Mouse (Mus musculus) 3134 (cell line): ENCODE measurements around the gene Bbc3.

ENCODE experiments used
- DNase-seq: peaks from one replicate; pipeline ENCODE4 v3.0.0-alpha.2; 2011; ENCODE audit warnings: low spot score; ENCODE audit not compliant: insufficient read length; ENCODE audit errors: extremely low read depth

The Bbc3 gene

DNA sequence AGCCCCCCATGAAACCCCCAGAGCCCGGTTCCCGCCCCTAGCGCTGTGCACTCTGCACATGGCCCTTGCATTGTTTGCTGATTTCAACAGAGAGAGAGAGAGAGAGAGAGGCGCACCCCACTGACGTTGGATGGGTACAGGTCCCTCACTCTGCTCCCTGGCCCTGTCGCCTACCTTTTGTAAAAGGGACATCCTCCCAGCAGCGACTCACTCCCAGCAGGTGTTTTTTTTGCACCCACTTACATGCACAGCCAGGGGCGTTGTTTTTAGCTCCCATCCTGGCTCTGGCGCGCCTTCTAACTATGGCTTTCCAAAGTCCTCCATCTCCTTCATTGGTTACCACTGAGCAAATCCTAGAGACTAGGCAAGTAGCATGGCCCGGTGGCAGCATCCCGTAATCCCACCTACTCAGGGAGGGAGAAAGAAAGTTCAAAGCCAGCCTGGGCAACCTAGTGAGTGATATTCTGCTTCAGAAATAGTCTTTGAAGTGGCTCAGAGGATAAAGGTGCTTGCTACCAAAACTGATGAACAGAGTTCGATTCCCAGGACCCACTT, 6.1 kb downstream of the Bbc3 start:
- no peak for DNase-seq

DNA sequence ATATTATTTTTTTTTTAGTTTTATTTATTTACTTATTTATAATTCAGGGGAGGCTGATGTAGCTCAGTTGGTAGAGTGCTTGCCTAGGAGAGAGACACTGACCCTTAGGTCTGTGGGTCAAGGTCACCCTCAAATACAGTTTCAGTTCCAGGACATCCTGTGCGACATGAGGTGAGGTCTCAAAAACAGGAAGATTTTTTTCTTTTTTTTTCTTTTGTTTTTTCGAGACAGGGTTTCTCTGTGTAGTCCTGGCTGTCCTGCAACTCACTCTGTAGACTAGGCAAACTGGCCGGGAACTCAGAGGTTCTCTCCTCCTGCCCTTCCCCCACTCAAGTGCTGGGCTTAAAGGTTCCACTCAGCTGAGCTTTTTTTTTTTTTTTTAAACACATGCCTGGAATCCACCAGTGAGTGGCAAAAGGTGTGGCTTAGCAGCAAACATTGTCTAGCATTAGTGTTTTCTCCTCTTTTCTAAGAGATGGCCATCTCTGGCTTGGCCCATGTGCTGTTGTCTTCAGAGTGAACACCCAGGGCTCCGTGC, 7.1 kb downstream of the Bbc3 start:
- no peak for DNase-seq

DNA sequence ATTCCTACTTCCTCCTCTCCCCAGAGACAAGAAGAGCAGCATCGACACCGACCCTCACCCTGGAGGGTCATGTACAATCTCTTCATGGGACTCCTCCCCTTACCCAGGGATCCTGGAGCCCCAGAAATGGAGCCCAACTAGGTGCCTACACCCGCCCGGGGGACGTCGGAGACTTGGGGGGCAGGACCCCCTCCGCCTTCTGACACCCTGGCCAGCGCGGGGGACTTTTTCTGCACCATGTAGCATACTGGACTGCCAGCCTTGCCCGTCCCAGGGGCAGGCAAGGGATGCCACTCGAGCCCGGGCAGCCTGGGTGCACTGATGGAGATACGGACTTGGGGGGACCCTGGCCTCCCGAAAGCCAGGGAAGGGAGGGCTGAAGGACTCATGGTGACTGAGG, 8.9 kb downstream of the Bbc3 start:
- DNase-seq: no peak

DNA sequence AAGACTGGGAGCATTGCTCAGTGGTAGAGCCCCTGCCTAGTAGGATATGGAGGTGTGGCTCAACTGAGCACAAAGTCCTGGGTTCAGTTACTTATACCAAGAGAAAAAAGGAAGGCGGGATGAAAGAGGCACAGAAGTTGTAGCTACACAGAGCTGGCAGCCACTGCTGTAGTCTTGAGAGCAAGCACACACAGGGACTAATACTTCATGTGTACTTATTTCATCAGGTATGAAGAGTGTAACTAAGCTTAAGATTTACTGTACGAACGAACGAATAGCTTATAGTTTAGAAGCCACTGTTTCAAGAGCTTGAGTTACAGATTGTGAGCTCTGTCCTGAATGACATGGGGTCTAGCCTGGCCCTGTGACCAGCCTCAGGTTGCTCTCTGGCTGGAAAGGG, 11.0 kb downstream of the Bbc3 start:
- no peak for DNase-seq

DNA sequence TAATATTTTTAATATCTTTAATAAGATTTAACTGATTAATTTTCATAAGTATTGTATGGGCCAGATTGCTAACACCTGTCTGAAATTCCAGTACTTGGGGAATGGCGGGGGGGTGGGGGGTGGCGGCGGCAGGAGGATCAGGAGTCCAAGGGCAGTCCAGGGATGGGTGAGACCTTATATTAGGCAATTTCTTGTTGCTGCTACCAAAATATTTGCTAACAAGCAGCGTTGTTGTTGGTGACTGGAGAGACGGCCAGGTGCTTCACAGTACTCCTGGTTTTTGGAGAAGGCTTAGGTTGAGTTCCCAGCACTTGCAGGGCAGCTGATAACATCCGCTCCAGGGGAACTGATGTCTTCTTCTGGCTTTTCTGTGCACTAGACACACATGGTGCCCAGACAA, 12.3 kb downstream of the Bbc3 start:
- DNase-seq: no peak

DNA sequence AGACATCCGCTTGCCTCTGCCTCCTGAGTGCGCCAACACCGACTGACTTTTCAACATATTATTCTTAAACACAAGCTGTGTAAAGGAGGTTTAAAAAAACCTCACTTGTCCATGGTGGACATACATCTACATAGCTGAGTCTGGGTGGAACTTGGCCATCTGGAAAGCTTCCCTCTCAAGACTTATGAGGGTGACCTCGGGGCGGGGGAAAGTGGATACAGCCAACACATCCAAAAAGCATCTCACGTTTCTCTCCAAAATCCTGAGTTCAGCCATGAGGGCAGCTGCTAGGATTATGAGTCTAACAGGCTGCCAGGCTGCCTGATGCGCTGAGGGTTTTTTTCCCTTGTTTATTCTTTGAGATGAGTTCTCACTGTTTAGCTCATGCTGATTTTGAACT, 16.5 kb downstream of the Bbc3 start:
- no peak for DNase-seq

DNA sequence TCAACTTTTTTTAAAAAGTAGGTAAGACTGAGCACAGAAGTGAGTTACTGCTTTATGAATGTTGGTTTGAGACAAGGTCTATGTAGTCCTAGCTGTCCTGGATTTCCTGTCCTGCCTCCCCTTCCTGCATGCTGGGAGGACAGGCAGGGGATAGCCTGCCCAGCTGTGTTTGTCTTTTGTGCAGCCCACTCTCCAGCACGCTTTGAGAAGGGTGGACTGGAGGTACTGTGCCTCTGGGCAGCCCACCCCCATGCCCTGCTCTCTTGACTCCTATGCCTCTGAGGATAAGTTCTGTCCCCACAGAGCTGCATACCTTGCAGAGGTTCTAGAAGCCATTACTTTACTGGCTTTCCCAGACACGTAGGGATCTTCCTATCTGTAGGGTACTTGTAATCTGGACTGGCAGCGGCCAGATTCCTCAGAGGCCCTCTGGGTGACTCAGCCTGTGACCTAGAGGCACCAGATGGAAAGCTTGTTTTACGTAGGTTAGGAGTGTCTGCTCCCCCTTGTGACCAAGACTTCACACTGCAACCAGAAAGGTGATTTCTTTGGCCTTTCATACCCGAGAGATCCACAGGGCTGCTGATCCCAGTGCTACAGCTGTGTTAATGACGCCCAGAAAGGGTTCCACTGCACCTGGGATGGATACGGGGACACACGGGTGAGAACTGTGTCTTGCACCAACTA, 17.9 kb downstream of the Bbc3 start:
- peak; percentile 56 for DNase-seq

DNA sequence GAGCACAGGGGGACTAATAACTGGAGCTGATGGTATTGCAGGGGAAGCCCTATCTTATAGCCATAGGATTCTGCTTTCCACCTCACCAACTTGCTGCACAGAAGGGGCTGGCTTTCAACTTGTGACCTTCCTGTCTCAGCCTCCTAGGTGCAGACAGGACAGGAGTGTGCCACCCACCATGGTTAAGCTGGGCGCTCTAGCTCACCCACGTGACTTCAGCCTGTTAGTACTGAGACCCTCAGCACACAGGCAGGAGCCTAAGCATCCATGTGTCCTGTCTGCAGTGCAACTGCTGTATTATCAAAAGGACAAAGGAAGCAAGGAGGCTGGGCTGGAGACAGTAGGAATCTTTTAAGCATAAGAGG, 18.4 kb downstream of the Bbc3 start:
- no peak for DNase-seq

DNA sequence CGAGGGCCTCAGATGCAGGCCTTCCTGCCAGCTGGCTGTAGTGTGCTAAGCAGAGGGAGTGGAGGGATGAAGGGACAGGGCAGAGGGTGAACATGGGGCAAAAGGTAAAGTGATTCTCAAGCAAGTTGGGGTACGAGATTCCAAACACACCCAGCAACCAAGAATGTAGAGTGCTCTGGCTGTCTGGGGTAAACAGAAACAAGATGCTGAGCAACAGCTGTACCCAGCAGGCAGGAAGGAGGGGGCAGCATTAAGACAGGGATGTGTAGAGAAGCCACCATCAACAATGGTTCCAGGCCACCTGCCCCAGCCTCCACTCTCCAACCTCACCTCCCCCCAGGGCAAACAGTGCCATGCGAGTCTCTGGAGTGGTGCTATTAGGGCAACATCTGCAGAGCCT, 21.0 kb downstream of the Bbc3 start:
- no peak for DNase-seq

DNA sequence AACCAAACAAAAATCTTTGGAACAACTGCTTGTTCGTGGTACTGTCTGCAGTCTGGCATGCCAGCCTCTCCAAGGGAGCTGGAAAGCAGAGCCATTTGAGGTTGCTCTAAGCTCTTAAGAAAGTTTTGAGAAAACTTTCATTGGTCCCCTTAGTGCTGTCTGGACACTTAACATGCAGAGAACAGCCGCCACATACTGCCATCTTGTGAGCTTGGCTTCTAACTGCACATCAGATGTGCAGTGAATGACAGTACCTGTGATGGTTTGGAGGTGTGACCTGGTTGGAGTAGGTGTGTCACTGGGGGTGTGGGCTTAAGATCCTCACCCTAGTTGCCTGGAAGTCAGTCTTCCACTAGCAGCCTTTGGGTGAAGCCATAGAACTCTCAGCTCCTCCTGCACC, 29.5 kb downstream of the Bbc3 start:
- DNase-seq: no peak

DNA sequence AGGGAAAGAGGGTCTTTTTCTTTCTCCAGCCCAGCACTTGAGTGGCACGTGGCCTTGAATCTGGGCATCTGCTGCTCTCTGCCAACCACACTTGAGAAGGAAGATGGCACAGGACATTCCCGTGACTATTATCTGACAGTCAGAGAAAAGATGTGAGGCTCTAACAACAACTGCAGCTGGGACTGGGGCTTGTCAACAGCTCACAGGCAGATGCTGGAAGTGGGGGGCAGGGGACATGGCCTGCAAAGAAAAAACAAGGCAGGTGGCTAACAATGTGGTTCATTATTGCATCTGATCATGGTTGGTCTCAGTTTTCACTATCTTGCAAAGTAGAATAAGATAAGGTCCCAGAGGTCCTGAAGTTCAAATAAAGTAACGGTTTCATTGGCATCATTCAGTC, 36.4 kb downstream of the Bbc3 start:
- DNase-seq: no peak

DNA sequence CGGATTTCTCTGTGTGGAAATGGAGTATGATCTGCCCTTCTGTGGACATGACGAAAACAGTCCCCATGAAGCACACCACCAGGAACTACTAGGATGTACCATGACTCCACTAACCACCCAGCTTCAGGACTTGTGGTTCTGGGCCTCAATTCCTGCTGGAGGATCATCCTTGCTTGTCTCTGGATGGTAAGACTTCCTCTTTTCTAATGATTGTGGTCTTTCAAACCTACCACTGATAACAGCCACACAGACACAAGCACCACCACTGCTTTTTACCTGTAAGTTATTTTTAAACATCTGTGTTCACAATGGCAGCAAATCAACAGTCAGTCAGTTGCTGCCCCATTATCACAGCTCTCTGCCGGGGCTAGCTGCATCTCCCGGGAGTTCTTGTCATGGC, 37.1 kb downstream of the Bbc3 start:
- DNase-seq: no peak

DNA sequence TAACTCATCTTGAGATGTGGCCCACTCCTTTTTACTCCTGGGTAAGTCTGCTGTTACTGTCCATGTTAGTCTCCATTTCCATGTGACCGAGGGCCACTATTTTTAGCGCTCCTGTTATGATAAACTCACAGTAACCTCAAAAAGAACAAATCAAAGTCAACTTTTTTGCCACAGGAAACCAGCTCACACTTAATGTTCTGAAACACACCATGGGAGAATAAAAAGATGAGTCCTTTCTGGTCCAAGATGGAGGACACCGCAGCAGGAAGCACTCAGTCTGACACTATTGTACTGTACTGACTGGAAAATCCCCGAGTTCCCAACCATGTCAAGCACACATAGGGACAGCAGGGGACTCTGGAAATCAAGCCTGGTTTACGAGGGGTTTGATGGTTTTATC, 41.8 kb downstream of the Bbc3 start:
- no peak for DNase-seq

DNA sequence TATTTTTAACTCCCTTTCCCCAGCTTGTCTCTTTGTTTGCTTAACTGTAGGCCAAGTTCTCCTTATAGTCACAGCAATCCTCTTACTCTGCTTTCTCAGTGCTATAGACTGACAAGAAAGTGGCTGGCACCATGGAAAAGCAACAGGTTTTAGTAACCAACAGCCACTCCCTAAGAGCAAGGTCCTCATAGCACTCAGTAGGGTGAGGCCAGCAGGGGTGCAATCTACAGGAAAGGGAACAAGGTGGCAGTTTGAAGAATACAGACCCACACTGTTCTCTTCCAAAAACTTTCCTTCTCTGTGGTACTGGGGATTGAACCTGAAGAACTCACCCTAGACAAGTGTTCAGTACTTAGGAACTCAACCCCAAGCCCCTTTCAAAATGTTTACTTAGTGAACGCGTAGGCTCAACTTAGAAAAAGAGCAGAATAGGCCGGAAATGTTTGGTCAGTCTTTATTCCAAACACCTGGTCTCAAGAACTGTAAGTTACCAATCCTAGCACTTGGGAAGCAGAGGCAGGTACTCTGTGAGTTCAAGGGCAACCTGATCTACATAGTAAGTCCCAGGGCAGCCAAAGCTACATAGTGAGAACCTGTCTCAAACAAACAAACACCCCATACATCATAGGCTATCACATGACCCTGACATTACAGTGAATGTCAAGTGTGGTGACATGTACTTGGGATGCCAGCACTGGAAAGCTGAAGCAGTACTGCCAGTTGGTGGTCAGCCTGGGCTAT, 47.8 kb downstream of the Bbc3 start:
- DNase-seq: no peak

DNA sequence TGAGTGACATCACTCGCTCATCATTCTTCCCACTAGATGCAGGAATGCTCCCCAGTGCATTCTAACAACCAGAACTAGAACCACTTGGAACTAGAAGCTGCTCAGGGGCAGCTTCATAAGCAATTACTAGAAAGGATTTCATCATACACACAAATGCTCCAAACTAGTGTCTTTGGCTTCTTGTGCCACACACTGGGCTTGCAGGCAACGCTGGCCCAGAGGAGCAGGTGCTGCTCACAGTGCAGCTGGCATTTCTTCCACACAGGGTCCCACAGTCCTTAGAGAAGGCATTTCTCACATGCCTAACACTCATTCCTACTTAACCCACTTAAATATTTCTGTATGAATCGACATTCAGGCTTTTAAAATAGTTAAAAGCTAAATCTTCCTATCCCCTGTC, 49.4 kb downstream of the Bbc3 start:
- no peak for DNase-seq

DNA sequence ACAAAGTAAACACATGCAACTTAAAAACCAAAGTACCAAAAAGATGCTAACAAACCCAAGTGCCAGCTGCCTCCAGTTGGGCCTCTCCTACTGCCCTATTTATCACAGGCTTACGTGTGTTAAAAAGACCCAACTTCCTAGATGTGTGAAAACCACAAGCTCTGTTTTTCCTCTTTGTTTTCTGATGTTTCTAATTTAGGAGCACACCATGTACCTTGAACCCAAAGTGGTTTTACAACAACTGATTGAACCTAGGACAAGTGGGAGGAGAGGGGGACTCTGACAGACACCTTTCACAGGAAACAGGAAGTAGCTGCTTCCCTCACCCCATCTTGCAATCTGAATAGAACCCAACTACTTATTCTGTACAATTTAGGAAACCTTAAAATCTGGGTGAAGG, 56.1 kb downstream of the Bbc3 start:
- DNase-seq: no peak

DNA sequence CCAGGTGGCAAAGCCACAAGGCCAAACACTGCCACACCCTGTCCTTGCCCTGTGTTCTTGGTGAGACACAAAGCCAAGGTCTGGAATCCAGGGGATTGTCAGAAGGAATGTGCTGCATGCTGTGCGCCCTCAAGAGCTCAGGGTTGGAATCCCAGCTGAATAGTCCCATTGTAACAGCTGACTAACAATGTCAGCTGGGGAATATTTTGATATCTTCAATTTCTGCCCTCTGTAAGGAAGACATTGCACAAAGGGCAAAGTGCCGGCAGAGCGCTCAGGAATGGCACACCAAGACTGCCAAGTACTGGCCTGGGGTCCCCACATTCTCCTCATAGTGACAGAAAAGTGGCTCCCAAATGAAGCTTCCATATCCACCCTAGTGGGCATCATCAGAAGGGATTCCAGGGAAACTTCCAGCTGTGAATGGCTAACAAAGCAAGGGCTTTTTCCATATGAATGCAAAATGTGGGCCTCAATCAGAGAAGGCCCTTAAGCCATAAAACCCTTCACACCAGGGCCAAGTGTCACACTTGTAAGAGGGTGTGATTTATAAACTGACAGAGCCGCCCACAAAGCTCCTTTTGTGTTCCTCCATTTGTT, 56.8 kb downstream of the Bbc3 start:
- DNase-seq: no peak

DNA sequence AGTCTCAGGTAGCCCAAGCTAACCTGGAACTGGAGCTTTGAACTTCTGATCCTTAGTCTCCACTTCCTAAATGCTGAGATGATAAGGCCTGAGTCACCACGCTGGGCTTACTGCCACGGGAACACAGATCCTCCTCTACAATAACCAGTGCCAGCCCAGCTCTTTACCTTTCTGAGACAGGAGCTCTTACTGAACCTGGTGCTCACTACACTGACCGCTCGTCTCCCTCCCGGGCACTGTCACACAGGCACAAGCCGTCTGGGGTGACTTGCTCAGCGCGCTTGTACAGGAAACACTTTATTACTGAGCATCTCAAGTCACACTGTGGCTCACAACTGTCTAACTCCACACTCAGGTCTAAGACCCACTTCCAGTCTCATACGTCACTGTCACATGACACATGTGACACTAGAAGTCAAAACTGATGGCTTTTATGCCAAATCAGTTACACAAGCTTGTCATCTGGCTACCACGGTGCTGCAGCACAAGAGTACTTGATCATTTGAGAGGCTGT, 58.0 kb downstream of the Bbc3 start:
- peak; percentile 29 for DNase-seq

DNA sequence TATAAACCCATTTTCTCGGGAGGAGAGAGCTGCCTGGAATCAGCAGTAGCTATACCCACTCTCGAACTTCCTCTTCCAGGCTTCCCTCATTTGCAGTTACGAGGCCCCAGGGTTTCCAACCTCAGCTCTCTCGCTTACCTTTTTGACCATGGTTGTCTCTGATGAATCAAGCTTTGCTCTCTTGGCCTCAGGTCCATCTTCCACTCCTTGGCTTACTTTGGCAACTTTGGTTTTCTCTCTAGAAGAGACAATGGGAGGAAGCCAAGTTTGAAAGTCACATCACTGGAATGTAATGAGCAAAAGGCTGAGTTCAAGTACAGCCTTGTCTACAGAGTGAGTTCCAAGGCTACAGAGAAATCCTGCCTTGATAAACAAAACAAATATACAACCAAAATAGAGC, 58.5 kb downstream of the Bbc3 start:
- DNase-seq: no peak
